Mouse (Mus musculus): Measurements from ENCODE around the gene Grcc10.

GRCm38 (mm10) chr6:124690517-124690916 lies 50.7 kb downstream of the Grcc10 start:
- TF ChIP-seq POLR2A (IDR thresholded peaks at IDR 0.05; ENCODE audit: extremely low read depth, insufficient read depth, low read length) (no peak), CTCF (IDR thresholded peaks at IDR 0.05; ENCODE audit: low read depth, low read length) (no peak)
